Mouse (Mus musculus) kidney, embryonic 16.5 days (tissue): ENCODE measurements around the gene Zdhhc18. TPM values are rescaled to one million over a fixed set of nuclear protein-coding genes. Genes with fewer than 3 reads are reported as not detected.

Experiments used
- ATAC-seq: fragments of 200-750 bp; cut with Nextera tagmentation; 2 replicates; pipeline ENCODE4 v1.8.0; 2017; ENCODE audit warnings: moderate TSS enrichment; ENCODE audit not compliant: low FRiP score, low TSS enrichment
- H3K27ac ChIP-seq: fragments of 300-500 bp; sonication (generic); 2 replicates; pipeline ENCODE4 v1.5.1; 2014; ENCODE audit warnings: low read length
- H3K27me3 ChIP-seq: fragments of 300-500 bp; sonication (generic); 2 replicates; pipeline ENCODE4 v1.6.1; 2014; ENCODE audit warnings: low read length, control low read depth, mixed read lengths; ENCODE audit not compliant: insufficient read depth
- H3K36me3 ChIP-seq: fragments of 300-500 bp; sonication (generic); 2 replicates; pipeline ENCODE4 v1.6.1; 2014; ENCODE audit warnings: low read length, control low read depth, mixed read lengths; ENCODE audit not compliant: insufficient read depth
- H3K4me1 ChIP-seq: fragments of 300-500 bp; sonication (generic); 2 replicates; pipeline ENCODE4 v1.6.1; 2014; ENCODE audit warnings: low read length, control low read depth, mixed read lengths; ENCODE audit not compliant: insufficient read depth
- H3K4me2 ChIP-seq: fragments of 300-500 bp; sonication (generic); replicated peaks from 2 replicates; pipeline ENCODE4 v1.6.1; 2014; ENCODE audit warnings: low read depth, low read length
- H3K4me3 ChIP-seq: fragments of 300-500 bp; sonication (generic); 2 replicates; pipeline ENCODE4 v1.5.1; 2014; ENCODE audit warnings: mild to moderate bottlenecking, low read length
- H3K9ac ChIP-seq: fragments of 300-500 bp; sonication (generic); replicated peaks from 2 replicates; pipeline ENCODE4 v1.6.1; 2014; ENCODE audit warnings: low read length
- H3K9me3 ChIP-seq: fragments of 300-500 bp; sonication (generic); 2 replicates; pipeline ENCODE4 v1.6.1; 2016; ENCODE audit warnings: low read length, control low read depth
- WGBS: fragments of 180-500 bp; shearing (Covaris S2); extraction: QIAGEN DNeasy Blood & Tissue Kit; methylation state at CpG from one replicate; pipeline ENCODE4 v1.1.7; 2014; 5-methylcytosine and 5-hydroxymethylcytosine counted together
- polyA plus RNA-seq: library from polyadenylated mRNA; unstranded; fragments of >200 nt; fragmentation: Nextera tagmentation; extraction: Ambion mirVana; gene quantifications from 2 replicates; pipeline ENCODE4 v1.2.1, GENCODE M21; 2015

The Zdhhc18 gene
- polyA plus RNA-seq, 1 experiment from 2014 or later, result 4.4 TPM

DNA sequence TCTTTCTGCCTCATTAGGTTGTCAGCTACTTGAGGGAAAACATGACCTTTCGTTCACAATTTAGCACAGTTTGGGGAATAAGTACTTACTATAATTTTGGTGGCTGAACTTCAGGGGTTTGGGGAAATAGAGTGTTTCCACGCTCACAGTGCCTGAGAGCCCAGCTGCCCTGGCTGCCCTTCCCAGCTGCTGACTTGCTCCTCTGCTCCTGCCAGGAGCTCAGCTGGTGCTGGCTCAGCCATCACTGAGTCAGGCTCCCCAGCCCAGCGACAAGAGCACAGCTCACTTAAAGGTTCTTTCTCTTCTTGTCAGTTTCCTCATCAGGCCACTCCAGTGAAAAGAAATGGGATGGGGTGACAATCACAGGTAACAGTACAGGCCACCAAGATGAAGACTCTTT is 18.6 kb upstream of the Zdhhc18 start:
- no peaks in the 10 kb centered on the region for H3K27me3 ChIP-seq
- H3K9ac ChIP-seq, result no peak overlapping the region; the same call in 1 of the 2 replicates
- H3K27ac ChIP-seq, result no peak overlapping the region
- no peak overlapping the region for H3K4me2 ChIP-seq
- ATAC-seq, result no peak
- no peak overlapping the region for H3K4me3 ChIP-seq
- no peaks in the 10 kb centered on the region for H3K9me3 ChIP-seq
- WGBS, result 58% methylated on average over 3 of the region's 3 CpGs
- H3K4me1 ChIP-seq, result peaks cover 22% of the 10 kb centered on the region
- peaks cover 9% of the 10 kb centered on the region; the same call in 1 of the 2 replicates for H3K36me3 ChIP-seq

DNA sequence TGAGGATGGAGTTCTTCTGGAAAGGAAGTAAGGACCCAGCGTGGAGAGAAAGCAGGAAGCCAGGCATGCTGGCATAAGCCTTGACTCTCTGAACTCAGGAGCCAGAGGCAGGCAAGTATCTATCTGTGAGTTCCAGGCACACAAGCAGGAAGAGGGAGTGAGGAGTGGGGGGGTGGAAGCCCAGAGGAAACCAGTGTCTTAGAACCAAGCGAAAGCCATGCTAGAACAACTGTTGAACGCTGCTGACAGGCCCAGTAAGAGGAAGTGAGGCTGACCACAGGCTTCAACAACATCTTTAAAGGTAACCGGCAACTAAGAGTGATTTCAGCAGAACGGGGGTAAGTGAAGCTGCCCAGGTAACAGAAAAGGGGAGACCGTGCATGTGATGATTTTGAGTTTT is 16.2 kb upstream of the Zdhhc18 start:
- WGBS, result 79% methylated on average over 6 of the region's 6 CpGs
- Histone ChIP-seq H3K9me3 (no peaks in the 10 kb centered on the region), H3K4me2 (no peak overlapping the region), H3K9ac (no peak overlapping the region), H3K4me3 (no peak overlapping the region), H3K36me3 (peaks cover 15% of the 10 kb centered on the region; the same call in 1 of the 2 replicates), H3K27ac (peak overlapping the region; percentile 11; the same call in 1 of the 2 replicates), H3K4me1 (peaks cover 13% of the 10 kb centered on the region), H3K27me3 (no peaks in the 10 kb centered on the region)
- ATAC-seq, result no peak

DNA sequence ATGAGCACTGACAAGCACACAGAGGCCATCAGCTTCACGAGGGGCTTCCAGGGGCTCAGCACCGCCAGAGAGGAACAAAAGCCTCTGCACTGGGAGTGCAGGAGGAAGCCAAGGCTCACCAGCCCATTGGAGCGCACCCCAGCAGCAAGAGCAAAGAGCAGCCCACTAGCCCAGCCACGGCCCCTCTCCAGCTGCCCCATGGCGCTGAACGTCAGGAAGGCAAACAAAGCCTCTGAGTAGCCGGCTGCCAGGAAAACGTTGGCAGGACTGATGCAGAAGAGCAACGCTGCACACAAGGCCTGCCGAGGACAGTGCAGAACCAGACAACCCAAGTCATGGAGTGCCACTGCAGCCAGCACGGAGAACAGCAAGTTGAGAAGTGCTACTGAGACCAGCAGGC is 15.2 kb upstream of the Zdhhc18 start:
- H3K36me3 ChIP-seq, result peaks cover 15% of the 10 kb centered on the region; the same call in 1 of the 2 replicates
- 73% methylated on average over 11 of the region's 11 CpGs for WGBS
- peaks cover 15% of the 10 kb centered on the region for H3K4me1 ChIP-seq
- no peak for ATAC-seq
- H3K27me3 ChIP-seq, result no peaks in the 10 kb centered on the region
- no peak overlapping the region for H3K27ac ChIP-seq
- H3K9ac ChIP-seq, result no peak overlapping the region
- no peak overlapping the region for H3K4me3 ChIP-seq
- no peaks in the 10 kb centered on the region for H3K9me3 ChIP-seq
- H3K4me2 ChIP-seq, result no peak overlapping the region

DNA sequence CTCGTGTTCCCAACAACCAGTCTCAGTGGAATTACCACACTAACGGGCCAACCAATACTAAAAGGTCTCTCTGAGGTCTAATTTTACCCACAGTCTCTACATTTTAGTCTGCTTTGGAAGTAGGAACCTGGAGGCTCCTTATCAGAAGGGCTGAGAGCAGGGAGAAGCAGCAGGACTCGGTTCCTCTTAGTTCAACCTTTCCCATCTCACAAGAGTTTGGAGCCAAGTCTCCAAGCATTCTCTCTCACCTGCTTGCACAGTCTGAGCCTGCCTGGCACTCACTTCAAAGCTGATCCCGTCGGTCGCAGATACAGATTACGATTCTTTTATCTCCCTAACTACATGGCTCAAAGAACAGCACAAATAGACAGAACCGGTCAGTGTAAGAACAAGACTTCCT is 13.0 kb upstream of the Zdhhc18 start:
- Histone ChIP-seq H3K4me1 (peaks cover 34% of the 10 kb centered on the region), H3K4me2 (no peak overlapping the region), H3K9me3 (no peaks in the 10 kb centered on the region), H3K36me3 (peaks cover 15% of the 10 kb centered on the region; the same call in 1 of the 2 replicates), H3K9ac (no peak overlapping the region), H3K4me3 (no peak overlapping the region), H3K27ac (no peak overlapping the region), H3K27me3 (no peaks in the 10 kb centered on the region)
- no peak for ATAC-seq
- 81% methylated on average over 8 of the region's 8 CpGs for WGBS

DNA sequence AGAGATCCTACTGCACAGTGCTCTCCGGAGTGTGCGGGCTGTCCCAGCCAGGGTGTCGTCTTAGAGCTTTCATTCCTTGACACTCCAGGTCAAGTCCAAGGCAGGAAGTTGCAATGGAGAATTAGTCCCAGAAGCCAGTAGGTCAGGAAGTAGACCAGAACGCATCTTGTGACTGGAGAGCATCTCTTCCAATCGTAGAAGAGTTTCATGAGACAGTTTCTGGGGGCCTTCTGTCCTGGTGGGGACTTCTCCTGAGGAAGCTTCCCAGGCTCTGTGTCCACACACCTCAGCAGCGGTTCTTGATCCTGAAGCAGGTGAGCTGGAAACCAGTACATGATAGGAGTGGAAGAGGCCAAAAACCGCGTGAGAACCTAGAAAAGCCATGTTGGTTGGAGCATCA is 12.5 kb upstream of the Zdhhc18 start:
- Histone ChIP-seq H3K9ac (no peak overlapping the region), H3K36me3 (peaks cover 15% of the 10 kb centered on the region; the same call in 1 of the 2 replicates), H3K27me3 (no peaks in the 10 kb centered on the region), H3K27ac (no peak overlapping the region), H3K9me3 (no peaks in the 10 kb centered on the region), H3K4me3 (no peak overlapping the region), H3K4me2 (no peak overlapping the region), H3K4me1 (peaks cover 40% of the 10 kb centered on the region)
- 85% methylated on average over 8 of the region's 8 CpGs for WGBS
- no peak for ATAC-seq

DNA sequence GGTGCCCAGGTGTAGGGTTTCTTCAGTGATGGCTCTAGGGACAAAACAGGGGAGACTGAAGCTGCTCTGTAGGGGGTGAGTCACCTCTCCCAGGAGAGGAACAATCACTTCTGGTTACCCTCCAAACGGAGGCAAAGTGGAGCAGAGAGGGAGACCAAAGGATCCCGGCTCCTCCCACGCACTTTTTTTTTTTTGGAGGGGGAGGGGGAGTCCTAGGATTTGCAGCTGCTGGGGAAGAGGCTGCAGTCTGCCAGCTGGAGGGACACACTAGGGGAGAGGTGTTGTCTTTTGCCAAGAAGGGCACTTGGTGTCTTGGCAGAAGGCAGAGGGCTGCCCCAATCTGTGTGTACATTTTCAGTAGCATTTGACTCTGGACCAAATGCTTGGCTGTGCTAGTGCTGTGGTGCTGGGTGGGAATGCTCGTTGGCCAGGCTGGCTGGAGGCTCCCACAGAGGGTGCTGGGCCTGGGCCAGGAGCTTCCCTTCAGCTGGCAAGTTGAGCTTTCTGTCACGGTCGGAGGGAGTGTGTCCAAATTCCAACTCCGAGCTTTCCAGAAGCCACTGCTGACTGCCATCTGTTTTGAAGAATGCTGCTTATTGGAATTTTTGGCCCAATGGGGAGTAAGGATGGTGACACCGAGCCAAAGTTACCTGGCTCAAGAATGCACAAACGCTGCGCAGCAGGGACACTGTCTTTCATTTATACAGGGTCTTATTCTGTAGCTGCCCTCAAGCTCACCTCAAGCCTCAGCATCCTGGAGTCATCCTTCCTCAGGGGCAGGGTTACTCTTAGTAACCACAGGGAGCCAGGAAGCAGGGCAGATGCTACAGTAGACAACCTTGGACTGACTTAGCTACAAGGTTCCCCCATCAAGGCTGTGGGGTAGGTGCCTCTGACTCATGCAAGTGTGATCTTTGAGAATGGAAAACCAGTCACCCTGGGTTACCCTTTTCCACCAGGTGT is 10.5 kb upstream of the Zdhhc18 start:
- peaks cover 53% of the 10 kb centered on the region for H3K4me1 ChIP-seq
- peak overlapping the region; percentile 64 for H3K9ac ChIP-seq
- H3K27ac ChIP-seq, result peak overlapping the region; percentile 99
- no peaks in the 10 kb centered on the region for H3K9me3 ChIP-seq
- H3K4me2 ChIP-seq, result peak overlapping the region; percentile 57
- WGBS, result 7% methylated on average over 10 of the region's 10 CpGs
- peaks cover 11% of the 10 kb centered on the region; the same call in 1 of the 2 replicates for H3K36me3 ChIP-seq
- H3K4me3 ChIP-seq, result peak overlapping the region; percentile 44
- H3K27me3 ChIP-seq, result no peaks in the 10 kb centered on the region
- ATAC-seq, result peak; percentile 55

DNA sequence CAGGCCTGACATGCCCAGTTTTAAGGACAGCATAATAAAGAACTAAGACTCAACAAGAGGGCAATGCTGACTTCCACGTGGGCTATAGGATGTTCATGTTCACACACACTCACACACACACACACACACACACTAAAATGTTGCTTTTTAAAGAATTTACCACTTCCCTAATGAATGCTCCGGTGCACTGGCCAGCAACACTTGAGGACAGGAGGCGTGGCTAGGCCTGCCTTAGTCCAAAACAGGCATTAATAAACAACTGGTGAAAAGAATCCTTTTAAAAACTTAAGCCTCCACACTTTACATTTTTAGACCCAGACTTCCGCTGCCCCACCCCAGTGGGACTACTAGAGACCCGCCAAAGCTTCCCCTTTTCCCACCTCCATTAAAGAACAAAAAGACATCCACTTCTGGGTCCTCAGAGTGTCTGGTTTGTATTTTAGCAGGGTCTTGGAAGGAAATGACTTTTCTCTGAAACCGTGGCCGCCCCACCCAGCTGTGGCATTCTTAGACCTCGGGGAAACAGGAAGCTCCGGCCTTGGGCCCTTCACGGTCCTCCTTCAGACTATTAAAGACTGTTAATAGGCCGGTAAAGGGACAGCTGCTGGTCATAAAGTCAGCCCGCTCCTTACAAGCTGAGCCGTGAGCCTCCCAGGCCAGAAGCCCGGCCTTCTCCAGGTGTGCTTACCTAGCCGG is 9.7 kb upstream of the Zdhhc18 start:
- ATAC-seq, result peak; percentile 43; the same call in 1 of the 2 replicates
- no peaks in the 10 kb centered on the region for H3K27me3 ChIP-seq
- peak overlapping the region; percentile 57 for H3K4me2 ChIP-seq
- peaks cover 11% of the 10 kb centered on the region; the same call in 1 of the 2 replicates for H3K36me3 ChIP-seq
- peak overlapping the region; percentile 64 for H3K9ac ChIP-seq
- no peaks in the 10 kb centered on the region for H3K9me3 ChIP-seq
- H3K4me3 ChIP-seq, result peak overlapping the region; percentile 44
- 3% methylated on average over 15 of the region's 15 CpGs for WGBS
- peak overlapping the region; percentile 99 for H3K27ac ChIP-seq
- H3K4me1 ChIP-seq, result peaks cover 53% of the 10 kb centered on the region

DNA sequence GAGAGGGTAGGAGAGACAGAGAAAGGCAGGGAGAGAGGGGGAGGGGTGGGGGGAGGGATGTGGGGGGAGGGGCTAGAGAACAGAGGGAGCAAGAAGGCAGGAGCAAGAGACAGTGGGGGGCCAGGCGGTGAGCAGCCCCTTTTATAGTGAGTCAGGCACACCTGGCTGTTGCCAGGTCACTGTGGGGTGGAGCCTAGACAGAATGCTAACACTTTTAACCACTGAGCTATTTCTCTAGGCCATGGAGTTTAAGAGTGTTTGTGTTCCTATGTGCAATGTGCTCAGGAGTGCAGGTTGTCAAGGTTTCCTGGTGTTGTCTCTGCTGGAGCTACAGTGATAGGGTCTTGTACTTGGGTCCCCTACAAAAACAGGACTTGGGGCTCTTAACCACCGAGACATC is 8.8 kb upstream of the Zdhhc18 start:
- Histone ChIP-seq H3K27ac (peak overlapping the region; percentile 99), H3K4me2 (peak overlapping the region; percentile 57), H3K9ac (peak overlapping the region; percentile 64), H3K36me3 (peaks cover 7% of the 10 kb centered on the region; the same call in 1 of the 2 replicates), H3K4me1 (peaks cover 53% of the 10 kb centered on the region), H3K27me3 (no peaks in the 10 kb centered on the region), H3K4me3 (peak overlapping the region; percentile 44), H3K9me3 (no peaks in the 10 kb centered on the region)
- ATAC-seq, result no peak
- WGBS, result 48% methylated on average over 2 of the region's 2 CpGs

DNA sequence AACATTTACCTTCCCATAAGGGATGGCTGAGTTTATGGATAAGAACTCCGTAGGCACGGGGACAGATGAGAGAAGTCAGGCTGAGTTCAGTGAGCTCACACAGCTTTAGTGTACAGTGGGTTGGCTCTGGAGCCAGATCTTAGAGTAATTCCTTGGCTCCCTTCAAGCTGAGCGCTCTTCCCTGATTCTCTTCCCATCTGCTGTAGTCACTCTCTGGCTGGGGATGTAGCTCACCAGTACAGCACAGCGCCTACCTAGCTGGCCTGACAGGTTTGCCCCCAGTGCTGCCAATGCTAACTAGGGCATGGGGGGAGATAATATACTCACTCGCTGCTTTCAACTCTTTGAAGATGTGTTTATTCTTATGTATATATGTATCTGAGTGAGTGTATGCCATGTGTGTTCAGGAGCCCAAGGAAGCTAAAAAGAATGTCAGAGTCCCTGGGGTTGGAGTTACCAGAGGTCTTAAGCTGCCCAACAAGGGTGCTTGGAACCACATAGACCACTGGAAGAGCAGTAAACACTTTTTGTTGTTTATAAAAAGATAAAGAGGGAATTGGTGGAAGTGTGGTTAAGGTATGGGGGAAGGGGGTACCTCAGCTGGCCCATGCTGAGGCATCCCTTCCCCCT is 8.0 kb upstream of the Zdhhc18 start:
- Histone ChIP-seq H3K9ac (no peak overlapping the region), H3K9me3 (no peaks in the 10 kb centered on the region), H3K27ac (no peak overlapping the region), H3K4me2 (no peak overlapping the region), H3K36me3 (peaks cover 7% of the 10 kb centered on the region; the same call in 1 of the 2 replicates), H3K4me1 (peaks cover 53% of the 10 kb centered on the region), H3K27me3 (no peaks in the 10 kb centered on the region), H3K4me3 (no peak overlapping the region)
- WGBS, result 73% methylated on average over 5 of the region's 5 CpGs
- no peak for ATAC-seq
